Mouse (Mus musculus): ENCODE data around the gene Tmem231.
"Not testable (repeated sequence)": the region's sequence is repeated elsewhere in the genome, so short reads cannot be mapped to it uniquely, and the experiment has no call there.

Tmem231 gene

DNA sequence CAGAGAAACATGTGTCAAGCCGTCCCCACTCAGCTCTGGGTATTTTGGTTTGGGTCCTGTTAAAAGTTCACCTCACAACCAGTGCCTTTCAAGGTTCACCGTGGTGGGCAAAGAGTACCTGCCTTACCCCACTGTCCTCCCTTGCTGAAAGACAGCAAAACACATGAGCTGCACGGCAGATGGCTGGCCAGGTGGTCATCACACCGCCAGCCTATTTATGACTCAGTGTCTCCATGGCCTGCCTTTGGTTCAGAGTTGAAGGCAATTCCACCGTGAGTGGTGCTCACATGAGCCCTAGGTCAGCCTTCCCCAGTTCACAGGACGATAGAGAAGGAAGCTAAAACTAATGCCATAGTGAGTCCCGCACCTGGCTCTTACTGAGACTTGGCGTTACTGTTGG lies 14.3 kb upstream of the Tmem231 start:
- no peak for DNase-seq (ENCODE audit: low spot score)

DNA sequence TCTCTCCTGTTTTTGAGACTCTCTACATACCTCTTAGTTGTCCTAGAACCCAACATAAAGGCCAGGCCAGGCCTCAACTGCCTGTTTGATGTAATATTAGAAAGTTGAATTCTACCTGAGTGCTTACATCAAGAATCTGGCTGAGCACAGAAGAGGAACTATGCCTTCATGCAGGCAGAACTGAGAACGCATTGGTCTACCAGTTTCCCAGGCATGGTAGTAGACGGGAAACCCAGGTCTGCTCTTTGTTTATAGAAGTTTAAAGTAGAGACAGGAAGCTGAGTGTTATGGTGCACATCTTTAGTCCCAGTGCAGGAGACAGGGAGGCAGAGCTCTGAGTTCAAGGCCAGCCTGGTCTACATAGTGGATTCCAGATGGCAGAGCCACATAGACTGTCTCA lies 13.5 kb upstream of the Tmem231 start:
- DNase-seq (ENCODE audit: low spot score), result no peak

DNA sequence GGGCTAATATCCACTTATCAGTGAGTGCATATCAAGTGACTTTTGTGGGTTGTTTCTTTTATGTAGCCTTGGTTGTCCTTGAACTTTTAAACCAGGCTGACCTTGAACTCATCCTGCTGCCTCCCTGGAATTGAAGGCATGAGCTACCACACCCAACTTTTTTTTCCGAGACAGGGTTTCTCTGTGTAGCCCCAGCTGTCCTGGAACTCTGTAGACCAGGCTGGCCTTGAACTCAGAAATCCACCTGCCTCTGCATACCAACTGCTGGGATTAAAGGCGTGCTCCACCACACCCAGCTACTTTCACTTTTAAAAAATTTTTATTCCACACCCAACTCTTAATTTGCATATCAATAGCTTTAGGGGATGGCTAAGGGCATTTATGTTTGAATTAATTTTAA lies 9.9 kb upstream of the Tmem231 start:
- DNase-seq (ENCODE audit: low spot score), result no peak

DNA sequence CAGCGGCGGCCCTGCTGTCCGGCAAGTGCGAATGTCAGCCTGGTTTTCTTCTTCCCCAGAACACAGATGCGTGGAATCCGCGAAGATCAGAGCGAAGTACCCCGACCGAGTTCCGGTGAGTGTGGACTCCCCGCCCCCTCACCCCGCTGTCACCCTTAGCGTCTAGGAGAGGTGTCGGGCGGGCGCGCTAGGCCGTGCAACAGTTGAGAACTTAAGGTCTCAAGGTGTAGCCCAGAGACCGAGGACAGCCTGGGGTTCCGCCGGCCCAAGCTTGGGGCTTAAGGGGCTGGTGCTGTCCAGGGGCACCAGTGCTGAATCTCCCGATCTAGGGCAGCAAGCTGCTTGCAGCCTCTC lies 7.4 kb upstream of the Tmem231 start:
- peak; percentile 5 for DNase-seq (ENCODE audit: low spot score)

DNA sequence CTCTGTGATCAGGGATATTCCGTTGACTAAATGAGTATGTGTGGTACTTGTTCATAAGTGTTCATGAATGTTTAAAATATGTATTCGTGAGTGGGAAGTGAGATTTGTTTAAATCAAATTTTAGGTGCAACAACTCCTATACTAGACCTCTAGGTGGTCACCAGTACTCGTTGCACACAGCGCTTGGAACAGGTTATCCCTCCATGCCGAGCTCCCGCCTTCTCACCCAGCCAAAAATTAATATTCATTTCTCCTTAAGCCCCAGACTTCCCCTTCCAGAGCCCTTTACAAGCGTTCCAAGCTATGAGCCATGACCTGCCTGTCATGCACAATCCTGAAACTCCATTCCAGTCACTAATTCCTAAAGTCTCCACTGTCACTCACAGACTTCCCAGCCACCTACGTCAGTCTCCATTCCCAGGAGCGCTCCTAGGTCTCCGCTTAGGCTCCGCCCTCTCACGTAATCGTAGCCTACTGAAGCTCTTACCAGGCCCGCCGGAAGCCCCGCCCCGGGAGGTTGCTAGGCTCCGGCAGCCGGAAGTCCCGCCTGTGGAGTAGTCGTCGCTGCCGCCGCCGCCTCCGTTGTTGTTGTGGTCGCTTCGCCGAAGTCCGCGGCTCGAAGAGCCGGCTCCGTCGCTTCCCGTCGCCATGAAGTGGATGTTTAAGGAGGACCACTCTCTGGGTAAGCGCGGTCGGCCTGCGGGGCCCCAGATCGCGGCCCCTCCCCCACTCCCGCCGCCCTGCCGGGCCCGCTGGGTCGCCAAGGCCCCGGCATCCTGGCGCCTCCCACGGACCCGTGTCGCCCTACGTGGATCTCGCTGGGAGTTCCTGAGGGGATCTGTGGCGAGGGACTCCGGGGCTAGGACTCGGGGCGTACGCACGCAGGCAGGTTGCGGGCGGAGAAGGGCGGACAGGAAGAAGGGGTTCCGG lies 6.8 kb upstream of the Tmem231 start, which contains the start of gene Gabarapl2:
Gene Gabarapl2 (plus strand): TSS at position 533 of the 930 bp plus-strand sequence.
- peak; percentile 85 for DNase-seq (ENCODE audit: low spot score)

DNA sequence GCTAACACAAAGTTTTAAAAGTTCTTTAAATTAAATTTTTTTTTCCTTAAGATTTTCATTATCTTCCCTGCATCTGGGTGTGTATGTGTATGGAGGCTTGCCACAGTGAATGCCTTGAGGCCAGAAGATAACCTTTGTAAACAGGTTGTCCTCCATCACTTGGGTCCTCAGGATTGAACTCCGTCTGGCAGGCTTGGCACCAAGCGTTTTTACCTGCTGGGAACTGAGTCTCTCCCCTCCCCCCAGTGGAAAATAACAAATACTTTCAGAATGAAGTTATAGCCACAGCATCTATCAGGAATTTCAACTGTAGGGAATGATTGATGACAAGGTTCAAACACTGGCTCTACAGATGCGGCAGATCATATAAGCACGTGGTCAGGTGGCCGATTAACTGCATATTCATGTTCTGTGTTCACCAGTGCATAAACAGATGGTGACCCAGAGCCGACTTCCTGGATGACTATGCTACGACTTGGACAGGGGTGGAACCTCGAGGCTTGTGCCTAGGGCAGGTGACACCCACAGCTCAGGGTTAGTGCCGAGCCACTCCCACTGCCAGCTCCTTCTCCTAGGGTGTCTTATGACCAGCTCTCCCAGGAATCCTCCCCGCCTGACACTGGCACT lies 5.9 kb upstream of the Tmem231 start:
- no peak for DNase-seq (ENCODE audit: low spot score)

DNA sequence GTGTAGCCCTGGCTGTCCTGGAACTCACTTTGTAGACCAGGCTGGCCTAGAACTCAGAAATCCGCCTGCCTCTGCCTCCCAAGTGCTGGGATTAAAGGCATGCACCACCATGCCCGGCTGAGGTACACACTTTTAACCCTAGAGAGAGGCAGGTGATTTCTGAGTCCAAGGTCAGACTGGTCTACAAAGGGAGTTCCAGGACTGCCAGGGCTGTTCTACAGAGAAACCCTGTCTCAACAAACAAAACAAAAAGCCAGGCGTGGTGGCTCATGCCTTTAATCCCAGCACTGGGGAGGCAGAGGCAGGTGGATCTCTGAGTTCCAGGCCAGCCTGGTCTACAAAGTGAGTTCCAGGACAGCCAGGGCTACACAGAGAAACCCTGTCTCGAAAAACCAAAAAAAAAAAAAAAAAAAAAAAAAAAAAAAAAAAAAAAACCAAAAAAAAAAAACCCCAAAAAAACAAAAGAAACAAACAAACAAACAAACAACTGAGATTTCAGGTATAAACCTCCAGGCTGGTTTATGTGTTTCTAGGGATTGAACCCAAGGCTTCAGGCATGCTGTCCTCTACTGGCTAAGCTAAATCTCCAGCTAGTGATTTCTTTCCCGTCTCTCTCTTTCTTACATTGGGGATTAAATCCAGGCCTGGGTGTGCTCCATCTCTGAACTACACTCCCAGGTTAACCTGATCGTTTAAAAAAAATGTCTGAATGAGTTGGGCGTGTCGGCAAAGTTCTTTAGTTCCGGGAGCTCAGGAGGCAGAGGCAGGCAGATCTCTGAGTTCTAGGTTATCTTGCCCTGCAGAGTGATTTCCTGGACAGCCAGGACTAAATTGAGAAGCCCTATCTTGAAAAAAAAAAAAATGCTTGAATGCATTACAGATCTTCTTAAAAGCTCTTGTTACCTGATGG lies 4.7 kb upstream of the Tmem231 start:
- DNase-seq (ENCODE audit: low spot score), result not testable (repeated sequence)

DNA sequence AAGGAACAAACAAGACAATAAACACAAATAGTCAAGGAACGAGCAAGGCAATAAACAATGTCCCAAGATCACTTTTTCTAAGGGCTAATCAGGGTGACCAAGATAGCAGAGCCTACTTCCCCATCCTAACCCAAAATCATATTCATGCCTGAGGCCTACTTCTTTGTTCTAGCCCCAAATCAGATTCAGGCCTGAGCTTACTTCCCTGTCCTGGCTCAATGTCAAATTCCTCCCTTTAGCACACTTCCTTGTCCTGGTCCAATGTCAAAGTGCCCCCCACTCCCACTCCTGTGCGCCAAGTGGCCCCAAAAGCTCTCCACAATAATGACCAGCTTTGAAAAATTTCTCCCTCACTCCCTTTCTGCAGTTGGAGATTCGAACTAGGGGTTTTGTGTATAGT lies 3.5 kb upstream of the Tmem231 start:
- no peak for DNase-seq (ENCODE audit: low spot score)

DNA sequence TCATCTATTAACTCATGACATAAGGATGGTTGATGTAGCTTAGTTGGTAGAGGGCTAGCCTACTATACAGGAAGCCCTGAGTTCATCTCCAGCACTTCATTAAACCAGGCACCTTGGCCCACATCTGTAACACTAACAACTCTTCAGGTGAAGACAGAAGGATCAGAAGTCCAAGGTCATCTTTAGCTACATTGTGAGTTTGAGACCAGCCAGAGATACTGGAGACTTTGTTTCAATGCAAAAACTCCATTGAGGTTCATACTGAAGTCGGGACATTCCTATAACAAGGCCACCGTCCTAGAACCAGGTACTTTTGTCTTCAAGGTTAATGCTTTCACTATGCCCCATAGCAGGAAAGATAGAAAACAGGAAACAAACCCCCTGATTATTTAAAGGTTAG lies 520 bp upstream of the Tmem231 start:
- no peak for DNase-seq (ENCODE audit: low spot score)

DNA sequence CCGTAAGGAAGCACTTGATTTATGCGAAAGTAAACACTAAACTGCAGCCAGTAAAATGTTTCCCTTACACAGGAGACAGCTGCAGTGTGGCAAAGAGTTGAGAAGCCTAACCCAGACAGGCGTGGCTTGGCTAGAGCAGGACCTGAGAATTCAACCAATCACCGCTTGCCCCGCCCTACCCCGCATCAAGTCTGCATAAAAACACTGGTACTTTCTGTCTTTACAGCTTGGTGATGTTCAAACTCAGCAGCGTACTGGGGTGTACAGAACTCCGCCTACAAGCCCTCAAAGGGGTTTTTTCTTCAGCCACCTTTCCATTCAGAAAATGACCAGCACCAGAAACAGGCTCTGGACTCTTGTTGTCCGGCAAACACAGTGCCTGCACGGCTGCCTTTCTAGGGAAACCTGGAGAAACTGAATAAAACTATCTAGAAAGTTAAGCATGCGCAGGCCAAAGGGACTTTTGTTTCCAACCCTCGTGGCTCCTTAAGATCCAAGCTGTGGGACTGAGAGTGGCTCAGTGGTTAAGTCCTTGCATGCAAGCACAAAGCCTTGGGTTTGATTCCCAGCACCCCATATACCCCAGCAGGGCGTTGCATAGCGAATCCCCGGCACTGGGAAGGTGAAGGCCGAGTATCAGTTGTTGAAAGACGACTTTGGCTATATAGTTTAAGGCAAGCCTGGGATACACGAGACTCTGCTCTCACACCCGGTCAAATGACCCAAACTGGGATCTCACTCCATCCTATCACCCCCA lies 923 bp downstream of the Tmem231 start:
- DNase-seq (ENCODE audit: low spot score), result peak; percentile 13

DNA sequence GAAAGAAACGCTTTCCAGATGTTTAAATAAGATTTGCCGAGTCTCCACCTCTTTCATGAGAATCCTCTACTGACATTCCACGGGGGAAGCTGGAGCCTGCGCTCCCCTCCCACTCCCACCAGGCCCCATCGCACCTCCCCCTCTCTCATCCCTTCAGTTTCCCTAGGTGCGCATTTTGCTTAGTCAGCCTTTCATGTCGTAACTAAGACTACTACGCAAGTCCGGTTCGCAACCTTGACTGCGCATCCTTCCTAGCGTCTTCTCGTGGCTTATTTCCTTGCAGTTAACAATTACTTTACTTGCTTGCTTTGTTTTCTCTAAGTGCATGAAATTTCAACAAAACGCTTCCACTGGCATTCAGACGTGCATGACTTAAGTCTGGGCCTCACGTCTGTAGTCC lies 2.0 kb downstream of the Tmem231 start:
- DNase-seq (ENCODE audit: low spot score), result no peak

DNA sequence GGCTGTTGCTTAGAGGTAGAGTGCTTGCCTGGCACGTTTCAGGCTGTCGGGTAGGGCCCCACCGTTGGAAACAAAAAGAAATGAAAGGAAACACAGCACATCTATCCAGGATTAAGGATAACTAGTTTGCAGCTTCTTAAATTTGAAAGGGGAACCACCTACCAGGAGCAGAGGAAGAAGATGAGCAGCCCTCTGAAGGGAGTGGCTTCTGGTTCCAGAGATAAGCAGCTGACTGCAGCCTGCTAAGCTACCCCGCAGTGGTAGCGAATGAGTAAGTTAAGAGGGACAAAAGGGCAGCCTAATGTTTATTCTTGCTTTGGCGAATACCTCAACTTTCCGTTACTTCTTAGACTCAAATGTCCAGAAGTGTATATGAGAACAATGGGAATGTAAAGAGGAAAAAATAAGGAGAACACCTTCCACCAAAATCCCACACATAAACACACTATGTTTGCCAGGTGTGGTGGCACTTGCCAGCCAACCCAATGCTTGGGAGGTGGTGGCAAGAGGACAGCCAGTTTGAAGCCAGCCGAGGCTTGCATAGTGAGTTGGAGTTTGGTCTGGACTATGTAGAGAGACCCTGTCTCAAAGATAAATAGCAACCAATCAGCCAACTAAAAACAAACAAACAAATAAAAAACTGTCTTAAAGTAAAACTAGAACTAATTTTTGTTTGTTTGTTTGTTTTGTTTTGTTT lies 3.9 kb downstream of the Tmem231 start:
- no peak for DNase-seq (ENCODE audit: low spot score)

DNA sequence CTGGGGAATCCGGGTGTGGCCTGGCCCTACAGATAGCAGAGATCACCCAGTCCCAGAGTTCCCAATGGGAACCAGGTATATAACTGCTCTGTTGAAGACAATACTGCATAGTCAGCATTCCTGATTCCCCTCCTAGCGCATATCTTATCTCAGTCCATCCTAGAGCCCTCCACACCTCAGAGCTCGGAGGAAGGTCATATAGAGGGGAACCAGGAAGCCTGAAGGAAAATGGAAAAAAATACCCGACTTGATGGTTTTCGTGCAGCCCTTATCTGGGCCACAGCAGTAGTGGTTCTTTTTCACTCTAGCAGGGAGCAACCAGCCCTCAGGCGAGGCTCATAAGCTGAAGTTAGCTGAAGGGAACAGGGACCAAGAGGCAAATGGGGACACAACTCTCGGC lies 8.7 kb downstream of the Tmem231 start:
- DNase-seq (ENCODE audit: low spot score), result no peak

DNA sequence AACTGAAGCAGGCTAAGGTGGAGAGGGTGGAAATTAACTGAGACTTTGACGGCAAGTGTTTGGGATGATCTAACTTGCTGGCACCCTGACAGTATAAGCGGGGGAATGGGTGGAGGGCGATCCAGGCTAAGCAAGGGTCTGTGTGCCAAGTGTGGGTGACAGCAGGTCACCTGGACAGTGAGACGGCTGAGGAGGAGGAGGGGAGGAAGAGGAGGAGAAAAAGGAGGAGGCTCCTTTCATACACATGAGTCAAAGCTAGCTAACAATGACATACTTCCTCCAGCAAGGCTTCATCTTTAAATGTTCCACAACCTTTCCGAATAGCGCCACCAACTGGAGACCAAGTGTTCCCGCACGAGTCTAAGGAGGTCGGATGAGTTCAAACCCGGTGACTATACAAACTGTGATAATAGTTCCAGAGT lies 10.3 kb downstream of the Tmem231 start:
- no peak for DNase-seq (ENCODE audit: low spot score)

DNA sequence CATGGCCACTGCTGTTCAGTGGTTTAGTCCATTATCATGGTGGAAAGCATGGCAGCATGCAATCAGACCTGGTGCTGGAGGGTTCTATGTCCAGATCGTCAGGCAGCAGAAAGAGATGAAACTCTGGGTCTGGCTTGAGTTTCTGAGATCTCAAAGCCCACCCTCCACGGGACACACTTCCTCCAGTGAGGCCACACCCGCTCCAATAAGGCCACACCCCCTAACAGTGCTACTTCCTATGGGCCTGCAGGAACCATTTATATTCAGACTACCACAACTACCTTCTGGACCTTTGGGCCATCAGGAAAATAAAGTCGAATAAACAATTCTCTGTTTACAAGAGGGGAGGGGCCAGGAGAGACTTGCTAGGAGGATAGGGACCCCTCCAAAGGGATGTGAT lies 12.7 kb downstream of the Tmem231 start:
- no peak for DNase-seq (ENCODE audit: low spot score)

DNA sequence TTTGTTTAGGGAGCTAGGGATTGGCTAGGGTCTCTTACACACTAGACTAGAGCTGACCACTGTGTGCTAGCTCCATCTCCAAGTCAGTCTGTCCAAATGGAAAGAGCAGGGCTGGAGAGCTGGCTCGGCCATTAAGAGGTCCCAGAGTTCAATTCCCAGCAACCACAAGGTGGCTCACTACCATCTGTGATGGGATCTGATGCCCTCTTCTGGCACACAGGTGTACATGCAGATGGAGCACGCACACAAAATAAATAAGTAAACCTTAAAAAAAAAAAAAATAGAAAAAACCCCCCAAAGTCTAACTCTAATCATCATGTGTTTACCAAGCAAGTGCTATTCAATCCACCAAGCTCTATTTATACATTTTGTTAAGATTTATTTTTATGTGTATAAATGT lies 14.0 kb downstream of the Tmem231 start:
- DNase-seq (ENCODE audit: low spot score), result no peak

DNA sequence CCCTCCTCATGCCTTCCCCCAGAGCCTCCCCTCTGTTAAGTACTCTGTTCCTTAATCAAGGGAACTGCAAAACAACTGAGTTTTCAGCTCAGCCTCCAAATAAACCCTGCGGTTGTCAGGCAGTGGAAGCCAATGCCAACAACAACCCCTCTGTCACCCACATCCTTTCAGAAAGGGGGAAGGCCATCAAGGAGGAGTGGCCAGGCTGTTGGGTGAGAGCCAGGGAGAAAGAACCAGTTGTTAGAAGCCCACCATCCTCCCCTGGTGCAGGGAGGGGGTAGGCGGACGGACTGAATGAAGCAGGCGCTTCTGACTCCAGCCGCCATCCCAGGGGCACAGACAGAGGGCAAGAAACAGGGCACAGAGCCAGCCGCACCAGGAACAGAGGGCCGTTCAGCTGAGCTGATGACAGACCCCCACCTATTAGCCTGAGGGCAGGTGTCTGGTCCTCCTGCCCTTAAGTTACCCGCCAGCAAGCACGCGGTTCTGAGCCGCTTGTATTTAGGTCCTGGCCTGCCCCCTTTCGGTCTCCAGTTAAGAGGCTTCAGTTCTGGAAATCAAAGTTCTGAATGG lies 20.7 kb downstream of the Tmem231 start:
- DNase-seq (ENCODE audit: low spot score), result no peak

DNA sequence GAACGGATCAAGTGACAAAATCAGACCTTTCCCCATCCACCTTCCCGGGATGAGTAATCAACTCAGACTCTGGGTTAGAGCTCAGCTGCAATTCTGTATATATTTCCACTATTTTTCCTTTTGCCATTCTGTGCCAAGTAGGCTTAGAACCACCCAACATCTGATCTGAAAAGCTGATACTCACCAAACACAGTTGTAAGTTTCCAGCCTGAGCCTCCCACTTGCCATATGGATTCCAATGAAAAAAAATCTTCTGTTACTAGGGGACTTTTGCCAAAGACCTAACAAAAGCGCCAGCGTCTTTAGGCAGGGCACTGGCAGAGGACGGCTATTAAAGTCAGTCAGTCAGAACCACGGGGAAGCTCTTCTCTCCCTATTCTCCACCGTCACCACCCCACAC lies 22.1 kb downstream of the Tmem231 start:
- no peak for DNase-seq (ENCODE audit: low spot score)

DNA sequence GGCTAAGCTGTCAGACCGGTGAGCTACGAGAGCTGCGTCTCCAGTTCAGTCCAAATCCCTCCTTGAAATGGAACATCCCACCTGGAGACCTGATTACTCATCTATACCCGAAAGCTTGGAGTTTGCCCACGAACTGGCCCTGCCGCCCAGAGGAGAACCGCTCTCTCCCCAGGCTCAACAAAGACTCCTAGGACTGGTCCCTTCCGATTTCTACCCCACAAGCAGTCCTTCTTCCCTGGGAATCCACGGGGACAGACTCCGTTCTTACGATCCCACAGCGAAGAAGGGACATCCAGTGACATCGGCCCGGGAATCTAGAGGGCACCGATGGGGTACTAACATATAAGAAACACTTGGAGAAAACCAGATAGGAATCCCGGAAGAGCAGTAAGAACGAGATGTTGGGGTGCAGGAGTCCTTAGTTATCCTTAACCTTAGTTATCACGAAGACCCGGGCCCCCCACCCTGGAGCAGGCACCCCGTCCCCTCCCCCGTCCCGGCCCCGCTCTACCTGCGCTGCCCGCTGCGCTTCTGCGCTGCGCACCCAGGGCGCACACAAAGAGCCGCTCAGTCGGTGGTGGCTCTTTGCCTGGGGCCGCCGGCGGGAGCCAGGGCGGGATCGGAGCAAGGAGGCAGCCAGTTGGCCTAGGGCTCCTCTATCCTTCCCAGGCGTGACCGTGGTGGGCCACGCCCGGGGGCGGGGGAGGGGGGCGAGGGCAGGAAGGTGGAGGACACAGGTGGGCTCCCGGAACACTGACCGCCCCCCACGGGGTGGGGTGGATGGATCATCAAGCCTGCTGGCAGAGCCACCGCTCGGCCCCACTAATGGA lies 23.8 kb downstream of the Tmem231 start, which contains the start of gene Chst5:
Gene Chst5 (minus strand): TSS at position 827 of the 830 bp plus-strand sequence.
- no peak for DNase-seq (ENCODE audit: low spot score)
